Mouse (Mus musculus) brain, embryonic 18.5 days (tissue): Measurements from ENCODE around the gene 4930579G24Rik.
A peak's percentile ranks its signal among the peaks of the same experiment; 100 is the strongest.

Experiments used
- DNase-seq: peaks from one replicate; pipeline ENCODE4 v3.0.0-alpha.2; 2012; ENCODE audit warnings: low read depth, low spot score

Gene 4930579G24Rik

DNA sequence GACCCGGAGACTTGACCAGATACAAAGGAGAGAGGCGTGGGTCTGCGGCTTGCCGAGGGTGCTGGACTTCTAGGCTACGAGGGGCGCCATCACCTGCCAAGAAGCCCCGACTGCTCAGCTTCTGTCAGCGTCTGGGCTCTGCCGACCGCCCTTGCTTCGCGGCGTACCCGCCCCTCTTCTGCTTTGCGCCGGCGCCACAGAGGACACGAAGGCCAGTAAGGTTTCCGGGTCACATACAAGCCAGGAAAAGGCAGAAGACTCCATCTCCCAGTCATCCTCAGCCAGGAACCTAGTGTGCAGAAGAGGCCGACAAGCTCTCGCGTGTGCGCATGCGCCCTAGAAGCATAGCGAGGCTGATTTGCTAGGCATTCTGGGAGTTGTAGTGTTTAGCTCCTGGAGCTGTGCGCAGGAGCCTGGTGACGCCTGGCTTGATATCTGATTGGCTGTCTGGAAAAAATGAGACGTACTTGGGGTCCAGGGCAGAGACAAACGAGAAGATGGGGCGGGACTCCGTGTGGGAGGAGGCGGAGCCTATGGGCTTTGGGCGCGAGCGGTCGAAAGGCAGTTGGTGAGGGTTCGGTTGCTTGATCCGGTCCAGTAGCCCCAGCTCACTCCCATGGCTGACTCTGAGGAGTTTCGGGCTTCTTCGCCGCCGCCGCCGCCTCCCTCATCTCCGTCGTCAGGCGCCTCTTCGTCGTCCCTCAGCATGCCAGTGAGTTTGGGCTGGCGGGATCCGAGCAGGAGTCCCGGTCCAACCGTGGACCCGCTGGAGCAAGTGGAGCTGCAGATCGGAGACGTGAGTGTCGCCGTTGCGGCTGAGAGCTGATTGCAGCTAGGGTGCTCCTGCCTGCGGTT, at the start of gene 4930579G24Rik:
4930579G24Rik (plus strand) TSS at position 519 of the 855 bp plus-strand sequence.
- peak; percentile 99 for DNase-seq

DNA sequence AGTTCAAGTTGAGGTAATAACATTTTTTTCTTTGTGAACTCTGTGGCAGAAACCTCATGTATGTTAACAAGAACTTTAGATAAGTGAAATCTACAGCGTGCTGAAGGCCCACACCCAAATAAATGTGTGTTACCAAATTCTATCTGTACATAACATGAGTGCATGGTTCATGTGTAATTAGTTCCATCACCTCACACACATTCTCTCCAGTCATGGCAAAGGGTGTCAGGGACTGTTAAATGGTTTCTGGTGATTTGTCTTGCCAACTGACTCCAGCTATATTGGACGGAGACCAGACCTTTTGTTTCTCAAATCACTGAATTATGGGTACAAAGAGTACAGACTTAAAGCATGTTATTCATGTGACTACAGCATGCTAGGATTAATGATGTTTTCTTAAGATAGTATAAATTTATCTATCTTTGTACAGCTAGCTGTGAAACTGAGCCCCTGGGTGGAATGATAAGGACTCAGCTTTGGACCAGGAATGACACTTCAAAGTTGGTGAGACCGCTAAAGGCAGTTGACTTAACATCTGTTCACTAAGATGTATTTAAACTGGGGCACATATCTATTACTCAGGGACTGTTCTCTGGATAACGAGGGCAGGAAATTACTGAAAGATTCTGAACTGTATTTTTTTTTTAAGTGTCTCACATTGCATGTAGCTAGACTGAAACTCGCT, 48.8 kb upstream of the 4930579G24Rik start:
- no peak for DNase-seq

DNA sequence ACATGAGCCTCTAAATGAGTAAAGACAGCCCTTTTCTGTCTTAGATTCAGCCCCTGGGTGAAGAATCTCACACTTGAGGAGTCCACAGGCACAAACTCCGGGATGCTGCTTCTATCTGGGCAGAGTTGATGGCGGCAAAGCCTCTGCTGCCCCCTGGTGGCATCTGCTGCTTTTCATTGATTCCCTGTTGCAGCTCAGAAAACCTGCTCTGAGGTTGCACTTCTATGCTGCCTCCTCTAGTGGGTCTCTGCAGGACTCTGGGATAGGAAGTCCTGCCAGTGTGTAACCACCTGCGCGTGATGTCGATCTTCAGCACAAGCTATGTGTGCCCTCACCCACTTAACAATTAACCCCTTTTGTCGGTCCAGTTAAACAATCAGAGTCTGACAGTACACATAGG, 42.1 kb upstream of the 4930579G24Rik start:
- DNase-seq = peak; percentile 69

DNA sequence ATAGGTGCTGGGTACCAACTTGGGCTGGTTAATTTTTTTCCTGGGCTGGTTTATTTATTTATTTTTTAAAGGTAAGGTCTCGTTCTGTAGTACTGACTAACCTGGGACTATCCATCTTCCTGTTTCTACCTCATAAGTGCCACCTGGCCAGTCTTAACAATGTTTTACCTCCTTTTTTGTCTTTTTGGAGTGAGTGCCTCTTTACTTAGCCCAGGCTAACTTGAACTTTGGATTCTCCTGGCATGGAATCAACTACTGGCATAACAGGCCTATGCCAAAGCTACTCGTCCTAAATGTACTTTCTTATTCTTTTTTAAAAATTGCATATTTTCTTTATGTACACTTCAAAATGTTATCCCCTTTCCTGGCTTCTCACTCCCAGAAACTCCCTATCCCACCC, 39.2 kb upstream of the 4930579G24Rik start:
- no peak for DNase-seq

DNA sequence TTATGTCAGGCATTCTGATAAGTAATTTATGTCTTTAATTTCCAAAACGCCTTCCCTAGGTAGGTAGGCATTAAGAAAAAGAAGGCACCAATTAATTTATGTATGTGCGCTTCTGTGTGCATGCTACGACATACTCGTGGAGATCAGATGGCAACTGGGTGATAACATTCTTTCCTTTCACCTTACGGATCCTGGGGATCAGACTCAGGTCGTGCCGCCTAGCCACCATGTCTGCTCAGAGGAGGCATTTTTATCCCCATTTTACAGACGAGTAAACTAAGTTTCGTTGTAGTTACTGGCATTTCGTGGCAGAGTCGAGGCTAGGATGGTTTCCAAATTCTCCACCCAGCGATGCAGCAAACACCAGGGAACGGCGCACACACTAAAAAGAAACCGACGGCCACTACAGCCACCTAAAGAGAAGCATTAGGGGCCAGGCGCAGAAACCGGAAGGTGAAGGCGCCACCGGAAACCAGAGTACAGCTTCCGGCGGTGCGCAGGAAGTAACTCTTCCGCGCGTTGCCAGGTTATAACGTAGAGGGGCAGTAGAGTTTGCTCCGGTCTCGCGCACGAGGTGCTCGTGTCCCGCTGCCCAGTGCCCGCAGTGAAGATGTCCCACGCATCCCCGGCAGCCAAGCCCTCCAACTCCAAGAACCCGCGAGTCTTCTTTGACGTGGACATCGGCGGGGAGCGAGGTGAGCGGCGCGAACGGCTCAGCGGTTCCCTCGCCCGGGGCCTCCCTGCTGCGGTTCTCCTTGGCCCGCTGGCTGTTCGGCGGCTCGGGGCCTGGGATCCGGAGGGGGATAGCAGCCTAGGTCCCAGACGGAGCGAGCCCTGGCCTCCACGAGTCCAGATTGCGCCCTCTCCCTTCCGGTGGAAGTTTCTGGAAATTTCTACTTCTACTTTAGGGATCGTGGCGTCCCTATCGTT, 37.8 kb upstream of the 4930579G24Rik start, which contains the start of gene Ppid:
Ppid (plus strand) TSS at position 480 of the 930 bp plus-strand sequence.
- peak; percentile 67 for DNase-seq

DNA sequence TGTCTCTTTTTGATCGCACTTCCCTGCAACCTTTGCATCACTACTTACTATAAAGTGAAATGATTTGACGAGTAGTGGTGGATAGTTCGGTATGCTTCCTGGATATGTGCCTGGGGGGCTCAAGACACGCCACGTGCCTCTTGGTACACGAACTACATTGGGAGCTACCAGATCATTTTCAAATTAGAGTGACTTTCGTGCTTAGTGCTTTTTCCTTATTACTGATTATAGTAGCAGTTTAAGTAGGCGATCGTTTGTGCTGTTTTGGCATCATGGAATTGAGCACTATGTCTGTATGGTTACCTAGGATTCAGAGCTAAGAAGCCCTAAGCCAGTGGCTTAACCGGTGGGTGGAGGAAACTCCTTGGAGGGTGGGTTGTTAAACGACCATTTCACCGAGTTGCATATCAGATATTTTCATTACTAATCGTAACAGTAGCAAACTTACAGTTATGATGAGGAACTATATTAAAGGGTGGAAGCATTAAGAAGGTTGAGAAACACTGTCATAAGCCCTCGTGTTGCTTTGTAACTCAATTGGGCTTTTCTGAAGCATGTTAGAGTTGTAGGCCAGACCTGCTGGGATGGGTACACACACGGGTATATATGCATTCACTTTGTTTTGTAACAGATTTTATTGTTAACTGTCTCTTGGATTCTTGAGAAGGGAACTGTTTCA, 36.9 kb upstream of the 4930579G24Rik start:
- no peak for DNase-seq

DNA sequence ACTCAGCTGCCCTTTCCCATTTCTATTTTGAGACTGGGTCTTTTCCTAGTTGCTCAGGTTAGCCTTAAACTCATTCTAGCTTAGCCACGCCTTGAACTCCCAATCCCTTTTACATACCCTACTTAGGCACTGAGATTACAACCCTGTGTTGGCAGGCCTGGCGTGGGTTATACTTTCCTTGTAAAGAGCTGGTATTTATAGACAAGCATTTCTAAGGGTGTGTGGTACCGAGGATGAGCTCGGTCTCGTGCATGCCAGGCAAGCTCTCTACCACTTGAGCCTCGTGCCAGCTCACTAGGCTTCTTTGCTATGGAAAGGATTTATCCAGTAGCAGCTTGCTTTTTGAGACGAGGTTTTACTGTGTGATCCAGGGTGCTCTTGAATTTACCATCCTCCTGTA, 33.4 kb upstream of the 4930579G24Rik start:
- no peak for DNase-seq

DNA sequence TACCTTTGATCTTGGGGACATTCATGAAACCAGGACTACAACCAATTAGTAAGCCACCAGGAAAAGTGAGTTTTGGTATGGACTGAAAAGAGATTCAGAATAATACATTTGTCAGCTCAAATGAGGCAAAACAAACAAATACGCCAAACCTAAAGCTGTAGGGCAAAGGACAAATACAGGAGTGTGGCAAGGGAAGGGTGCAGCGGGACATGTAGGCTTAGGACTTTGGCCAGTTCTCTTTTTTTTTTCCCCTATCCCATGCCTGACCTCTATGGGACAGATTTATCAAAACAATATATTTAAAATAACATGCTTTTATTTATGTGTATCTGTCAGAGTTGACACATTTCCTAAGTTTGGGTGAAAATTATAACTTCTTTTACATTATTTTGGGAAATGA, 19.0 kb upstream of the 4930579G24Rik start:
- DNase-seq = no peak

DNA sequence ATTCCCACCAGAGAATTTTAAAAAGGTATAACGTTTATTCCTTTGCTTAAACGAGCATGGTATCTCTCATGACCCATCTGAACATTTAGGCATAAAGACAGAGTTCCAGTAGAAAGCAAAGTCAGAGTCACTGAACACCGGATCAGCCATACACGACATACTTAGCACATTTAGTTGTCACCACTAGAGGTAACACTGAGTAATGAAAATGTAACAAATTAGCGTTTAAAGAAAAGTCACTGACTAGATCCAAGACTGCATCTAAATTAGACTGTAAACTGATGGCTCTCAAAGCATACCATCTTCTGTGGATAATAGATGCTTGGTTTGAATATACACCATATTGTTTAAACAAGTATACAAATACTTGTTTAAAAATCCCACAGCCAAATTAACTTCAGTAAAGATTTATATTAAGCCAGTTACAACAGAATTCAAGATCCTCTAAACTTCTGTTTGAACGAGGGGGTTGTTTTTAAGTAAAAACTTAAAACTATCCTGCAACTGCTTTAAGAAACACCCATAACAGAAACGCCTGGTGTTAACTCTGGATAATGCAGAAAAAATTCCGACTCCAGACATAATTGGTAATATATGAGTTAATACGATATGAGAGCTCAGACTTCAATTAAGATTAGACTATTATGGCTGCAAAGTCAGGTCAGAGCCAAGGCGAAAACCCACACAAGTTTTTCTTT, 1.2 kb upstream of the 4930579G24Rik start:
- DNase-seq = no peak

DNA sequence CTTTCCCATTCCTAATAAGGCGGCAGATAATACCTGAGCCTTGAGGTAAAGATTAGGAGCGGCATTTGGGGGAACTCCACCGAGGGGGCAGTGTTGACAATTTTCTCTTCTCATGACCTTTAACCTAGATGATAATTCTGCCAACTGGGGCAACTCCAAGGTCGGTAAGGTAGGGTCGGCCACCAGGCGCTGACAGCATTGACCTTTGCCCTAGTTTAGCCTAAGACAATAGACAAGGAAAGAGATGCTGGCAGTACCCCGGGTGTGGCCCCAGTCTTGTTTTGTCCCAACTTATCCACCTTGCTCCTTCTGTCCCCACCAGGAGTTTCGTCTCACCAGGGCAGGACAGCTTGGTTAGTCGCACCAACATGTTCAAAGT, 708 bp upstream of the 4930579G24Rik start:
- DNase-seq = no peak

DNA sequence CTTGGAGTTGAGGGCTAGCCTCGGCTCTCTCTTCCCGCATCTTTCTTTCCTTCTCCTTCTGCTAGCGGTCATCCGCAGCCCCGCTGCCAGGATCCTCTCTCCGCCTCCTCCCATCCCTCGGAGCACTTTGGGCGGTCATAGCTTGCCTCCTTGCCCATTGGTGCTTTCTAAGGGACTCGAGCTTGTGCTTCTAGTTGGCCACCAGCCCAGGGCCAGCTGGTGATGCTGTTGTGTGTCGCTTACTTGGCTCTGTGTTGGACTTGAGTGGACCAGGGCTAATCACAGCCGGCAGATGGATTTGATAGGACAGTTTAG, 494 bp downstream of the 4930579G24Rik start, which contains the start of gene Etfdh:
Etfdh (minus strand) TSS at position 85 of the 315 bp plus-strand sequence.
- DNase-seq = peak; percentile 43

DNA sequence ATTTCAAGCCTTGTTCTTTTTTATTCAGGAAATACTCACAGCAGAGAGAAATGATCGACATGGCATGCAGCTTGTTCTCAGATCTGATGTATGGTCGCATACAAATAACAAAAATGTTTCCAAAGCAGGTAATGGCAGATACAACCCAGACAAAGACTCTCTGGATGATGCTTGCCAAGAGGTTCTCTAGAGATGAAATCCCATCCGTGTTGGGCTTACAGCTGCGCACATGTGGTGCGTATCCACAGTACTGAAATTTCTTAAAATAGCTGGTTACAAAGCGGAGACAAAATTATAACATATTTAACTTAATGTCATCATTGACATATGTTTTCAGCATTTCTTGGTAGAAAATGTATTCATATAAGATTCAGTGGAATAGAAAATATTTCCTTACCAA, 23.2 kb downstream of the 4930579G24Rik start:
- no peak for DNase-seq

DNA sequence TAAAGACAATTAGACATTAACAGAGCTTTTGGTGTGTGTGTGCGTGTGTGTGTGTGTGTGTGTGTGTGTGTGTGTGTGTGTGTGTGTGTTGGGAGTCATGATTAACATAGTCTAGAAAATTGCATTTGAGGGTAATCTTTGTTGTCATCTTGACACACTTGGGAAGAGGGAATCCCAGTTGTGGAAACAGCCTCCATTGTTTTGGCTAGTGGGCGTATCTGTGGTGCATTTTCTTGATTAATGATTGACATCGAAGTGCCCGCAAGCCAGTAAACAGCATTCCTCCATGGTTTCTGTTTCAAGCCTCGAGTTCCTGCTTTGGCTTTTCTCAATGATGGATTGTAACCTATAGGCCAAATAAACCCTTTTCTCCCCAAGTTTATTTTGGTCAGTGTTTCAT, 27.8 kb downstream of the 4930579G24Rik start:
- DNase-seq = no peak

DNA sequence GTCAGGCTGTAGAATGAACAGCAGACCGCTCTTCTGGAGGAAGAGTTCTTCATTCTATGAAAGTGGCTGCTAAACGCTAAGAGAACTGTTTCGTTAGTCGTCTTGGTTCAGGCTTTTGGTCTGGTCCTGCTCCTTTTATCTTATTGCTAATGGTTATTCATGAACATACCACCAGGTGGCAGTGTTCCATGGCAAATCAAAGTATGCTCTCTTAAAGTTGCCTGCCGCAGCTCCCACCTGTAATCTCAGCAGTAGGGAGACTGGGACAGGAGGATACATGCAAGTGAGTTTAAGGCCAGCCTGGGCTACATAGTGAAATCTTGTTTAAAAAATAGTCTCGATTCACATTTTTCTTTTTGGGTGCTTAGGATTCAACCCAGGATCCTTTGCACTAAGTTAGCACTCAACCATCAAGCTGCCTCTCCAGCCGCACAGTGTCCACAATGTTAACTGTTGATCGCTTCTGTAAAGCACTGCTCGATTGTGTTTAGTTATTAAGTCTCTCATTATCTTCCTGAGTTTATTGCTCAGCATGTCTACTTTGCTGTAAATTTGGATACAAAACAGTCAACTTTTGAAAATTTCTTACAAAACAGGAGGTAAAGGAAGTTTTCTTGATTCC, 36.0 kb downstream of the 4930579G24Rik start:
- DNase-seq = peak; percentile 24

DNA sequence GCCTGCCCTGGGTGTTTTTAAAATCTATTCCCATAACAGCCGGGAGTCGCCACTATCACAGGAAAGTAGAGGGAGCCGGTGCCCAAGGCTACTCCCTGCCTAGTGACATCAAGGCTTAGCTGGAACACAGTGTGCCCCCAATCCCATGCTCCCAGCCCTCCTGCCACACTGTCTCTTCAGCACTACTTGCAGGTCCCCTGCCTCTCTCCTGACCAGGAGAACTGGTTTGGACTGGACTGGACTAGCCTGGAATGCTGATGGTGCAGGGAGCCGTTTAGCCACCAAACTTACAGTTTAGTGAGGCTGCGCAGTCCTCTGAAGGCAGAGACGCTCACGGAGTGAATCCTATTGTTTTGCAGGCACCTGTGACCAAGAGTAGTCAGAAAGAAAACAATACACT, 41.7 kb downstream of the 4930579G24Rik start:
- DNase-seq = no peak

DNA sequence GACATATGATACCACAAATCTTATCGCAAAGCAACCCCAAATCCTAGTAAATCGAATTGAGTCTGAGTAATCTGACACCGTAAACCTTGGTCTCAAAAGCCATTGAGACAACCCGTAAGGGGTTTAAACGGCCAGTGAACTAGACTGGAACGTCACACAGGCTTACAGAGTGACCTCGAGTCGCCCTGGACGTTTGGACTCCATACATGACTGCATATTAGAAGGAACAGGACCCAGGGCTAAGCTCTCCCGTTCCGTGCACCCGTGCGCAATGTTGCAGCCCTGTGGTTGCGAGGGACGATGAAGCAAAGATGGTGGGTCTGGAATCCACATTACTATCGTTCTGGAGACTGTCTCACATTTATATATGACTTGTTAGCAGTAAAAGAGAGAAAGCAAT, 43.3 kb downstream of the 4930579G24Rik start:
- no peak for DNase-seq

DNA sequence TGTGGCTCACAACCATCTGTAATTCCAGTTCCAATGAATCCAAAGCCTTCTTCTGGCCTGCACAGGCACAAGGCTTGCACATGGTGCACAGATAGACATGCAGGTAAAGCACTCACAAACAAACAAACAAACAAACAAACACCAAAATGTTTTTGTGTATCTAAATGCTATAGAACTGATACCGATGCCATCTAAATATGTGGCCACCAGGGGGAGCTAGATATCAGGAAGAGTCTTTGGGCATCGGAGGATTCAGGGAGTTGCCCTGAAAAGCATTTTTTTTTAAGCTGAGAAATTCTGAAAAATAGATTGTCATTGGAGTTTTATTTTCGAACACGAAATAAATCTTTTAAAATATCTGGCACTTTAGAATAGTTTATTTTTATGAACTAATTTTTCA, 44.2 kb downstream of the 4930579G24Rik start:
- DNase-seq = peak; percentile 32

DNA sequence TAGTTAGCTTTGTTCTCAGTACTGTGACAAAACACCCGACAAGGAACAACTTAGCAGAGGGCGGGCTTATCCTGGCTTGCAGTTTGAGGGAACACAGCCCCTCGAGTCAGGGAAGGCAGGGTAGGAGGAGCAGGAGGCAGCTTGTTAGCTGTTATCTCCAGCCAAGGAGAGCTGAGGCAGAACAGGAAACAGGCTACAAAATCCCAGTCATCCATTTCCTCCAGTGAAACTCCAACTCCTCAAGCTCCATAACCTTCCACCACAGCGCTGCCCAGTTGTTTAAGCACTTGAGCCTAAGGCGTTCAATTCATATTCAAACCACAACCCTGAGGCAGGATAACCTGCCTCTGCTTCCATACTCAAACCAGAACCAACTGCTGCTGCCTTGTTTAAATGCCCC, 45.8 kb downstream of the 4930579G24Rik start:
- no peak for DNase-seq

DNA sequence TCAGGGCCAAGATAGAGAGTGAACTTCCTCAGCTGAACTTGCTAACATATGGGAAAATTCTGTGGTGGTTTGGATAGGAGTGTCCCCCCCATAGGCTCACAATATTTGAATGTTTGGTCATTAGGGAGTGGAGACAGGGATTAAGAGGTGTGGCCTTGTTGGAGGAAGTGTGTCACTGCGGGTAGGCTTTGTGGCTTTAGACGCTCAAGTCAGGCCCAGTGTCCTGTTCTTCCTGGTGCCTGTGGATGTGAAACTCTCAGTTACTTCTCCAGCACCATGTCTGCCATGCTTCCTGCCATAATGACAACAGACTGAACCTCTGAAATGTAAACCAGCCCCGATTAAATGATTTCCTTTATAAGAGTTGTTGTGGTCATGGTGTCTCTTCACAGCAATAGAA, 47.5 kb downstream of the 4930579G24Rik start:
- no peak for DNase-seq
